Mouse (Mus musculus) kidney, adult 2 months (tissue): ENCODE measurements around the gene Jade1. TPM values are rescaled to one million over a fixed set of nuclear protein-coding genes. Genes with fewer than 3 reads are reported as not detected.

Source experiments
- DNase-seq: peaks from one replicate; pipeline ENCODE4 v3.0.0; 2021
- H3K27ac ChIP-seq: fragments of 200-500 bp; 2 replicates; pipeline ENCODE4 v1.5.1; 2012; ENCODE audit warnings: low read depth, low read length, control low read depth, inconsistent platforms; ENCODE audit not compliant: insufficient read depth
- H3K27me3 ChIP-seq: fragments of 200-500 bp; replicated peaks from 2 replicates; pipeline ENCODE4 v1.6.1; 2012; ENCODE audit warnings: mild to moderate bottlenecking, moderate library complexity, low read length, inconsistent platforms; ENCODE audit not compliant: control insufficient read depth, insufficient read depth
- H3K36me3 ChIP-seq: fragments of 200-500 bp; 2 replicates; pipeline ENCODE4 v1.6.1; 2012; ENCODE audit warnings: mild to moderate bottlenecking, moderate library complexity, low read length, inconsistent platforms; ENCODE audit not compliant: control insufficient read depth, insufficient read depth
- H3K4me1 ChIP-seq: fragments of 200-500 bp; 2 replicates; pipeline ENCODE4 v1.6.1; 2011; ENCODE audit warnings: low read length; ENCODE audit not compliant: control insufficient read depth, insufficient read depth
- H3K4me3 ChIP-seq: fragments of 200-500 bp; 2 replicates; pipeline ENCODE4 v1.5.1; 2011; ENCODE audit warnings: mild to moderate bottlenecking, low read depth, low read length, control low read depth; ENCODE audit not compliant: insufficient read depth
- CTCF ChIP-seq: fragments of 200-500 bp; conservative IDR thresholded peaks from 2 replicates; pipeline ENCODE4 v1.5.1; 2011; ENCODE audit warnings: low read depth, mild to moderate bottlenecking, control low read depth, low read length, moderate library complexity, mixed read lengths; ENCODE audit not compliant: insufficient read depth, insufficient read length
- POLR2A ChIP-seq: fragments of 200-500 bp; IDR thresholded peaks from one replicate; pipeline ENCODE4 v1.6.1; 2011; ENCODE audit warnings: low read depth, low read length, control low read depth
- WGBS: fragments of 180-500 bp; shearing (Covaris S2); methylation state at CpG from one replicate; pipeline ENCODE4 v1.1.7; 2018; 5-methylcytosine and 5-hydroxymethylcytosine counted together
- polyA plus RNA-seq: library from polyadenylated mRNA; depleted of rRNA; stranded (reverse); fragments of >200 nt; gene quantifications from 2 replicates; pipeline ENCODE4 v1.2.3, GENCODE M21; 2012

Jade1 gene
- polyA plus RNA-seq, 1 experiment = 29.9 TPM

DNA sequence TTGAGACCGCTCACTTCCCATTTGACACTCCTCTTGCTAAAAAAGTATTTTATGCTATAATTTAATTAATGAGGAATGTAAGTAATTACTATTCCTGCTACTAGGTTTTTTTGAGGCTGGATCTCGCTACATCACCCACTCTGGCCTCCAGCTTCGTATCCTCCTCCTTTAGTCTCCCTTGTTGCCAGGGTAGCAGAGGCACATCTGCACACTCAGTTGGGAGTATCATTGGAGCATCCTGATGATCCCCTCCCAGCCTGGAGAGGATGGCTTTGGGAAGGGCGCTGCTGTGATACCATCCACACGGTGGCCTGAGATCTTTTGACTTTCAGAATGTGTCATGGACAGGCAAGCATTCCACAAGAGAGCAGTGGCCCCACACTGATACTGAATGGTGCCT, 30.0 kb downstream of the Jade1 start:
- no peak overlapping the region for H3K27ac ChIP-seq
- H3K27me3 ChIP-seq = no peaks in the 10 kb centered on the region
- H3K4me1 ChIP-seq = peaks cover 67% of the 10 kb centered on the region
- H3K4me3 ChIP-seq = no peak overlapping the region
- TF ChIP-seq POLR2A (no peak), CTCF (no peak)
- WGBS = 81% methylated on average over 5 of the region's 5 CpGs
- no peak for DNase-seq
- H3K36me3 ChIP-seq = no peaks in the 10 kb centered on the region

- DNase-seq = no peak
- H3K4me1 ChIP-seq = peaks cover 63% of the 10 kb centered on the region
- H3K27me3 ChIP-seq = no peaks in the 10 kb centered on the region
- H3K36me3 ChIP-seq = no peaks in the 10 kb centered on the region
- no peak for TF ChIP-seq POLR2A
- H3K4me3 ChIP-seq = no peak overlapping the region
- 70% methylated on average over 6 of the region's 6 CpGs for WGBS
- H3K27ac ChIP-seq = no peak overlapping the region
Observed at GRCm38 (mm10) chr3:41586330-41586729, 30.8 kb downstream of the Jade1 start.

GRCm38 (mm10) chr3:41586917-41587316, 31.4 kb downstream of the Jade1 start:
- peak overlapping the region; percentile 36 for H3K27ac ChIP-seq

DNA sequence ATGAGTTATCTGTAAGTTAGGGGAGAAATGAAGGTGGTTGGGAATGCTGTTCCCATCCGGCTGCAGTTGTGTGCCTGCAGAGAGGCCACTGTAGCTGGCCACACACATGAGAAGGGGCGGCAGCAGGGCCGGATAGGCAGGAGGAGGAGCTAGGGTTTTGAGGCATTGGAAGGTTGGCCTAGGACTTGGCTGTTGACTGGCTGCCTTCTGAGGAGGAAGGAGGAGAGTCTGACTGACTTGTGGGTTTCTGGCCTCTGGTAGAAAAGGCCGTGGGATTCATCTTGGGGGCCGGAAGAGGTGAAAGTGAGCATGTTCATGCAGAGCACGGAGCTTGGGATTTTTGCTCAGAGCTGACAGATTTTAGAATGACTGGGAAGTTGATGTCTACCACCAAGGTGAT, 32.1 kb downstream of the Jade1 start:
- Histone ChIP-seq H3K4me1 (peaks cover 55% of the 10 kb centered on the region), H3K27ac (no peak overlapping the region), H3K4me3 (no peak overlapping the region), H3K36me3 (no peaks in the 10 kb centered on the region), H3K27me3 (no peaks in the 10 kb centered on the region)
- DNase-seq = peak; percentile 73
- no peak for TF ChIP-seq CTCF
- no peak for TF ChIP-seq POLR2A
- 40% methylated on average over 6 of the region's 6 CpGs for WGBS

More at GRCm38 (mm10) chr3:41586917-41587316, 31.4 kb downstream of the Jade1 start:
- peaks cover 58% of the 10 kb centered on the region for H3K4me1 ChIP-seq
- no peaks in the 10 kb centered on the region for H3K36me3 ChIP-seq
- no peak for TF ChIP-seq POLR2A
- TF ChIP-seq CTCF = no peak
- no peaks in the 10 kb centered on the region for H3K27me3 ChIP-seq
- no peak overlapping the region for H3K4me3 ChIP-seq
- DNase-seq = peak; percentile 62
- WGBS = 28% methylated on average over 7 of the region's 7 CpGs

DNA sequence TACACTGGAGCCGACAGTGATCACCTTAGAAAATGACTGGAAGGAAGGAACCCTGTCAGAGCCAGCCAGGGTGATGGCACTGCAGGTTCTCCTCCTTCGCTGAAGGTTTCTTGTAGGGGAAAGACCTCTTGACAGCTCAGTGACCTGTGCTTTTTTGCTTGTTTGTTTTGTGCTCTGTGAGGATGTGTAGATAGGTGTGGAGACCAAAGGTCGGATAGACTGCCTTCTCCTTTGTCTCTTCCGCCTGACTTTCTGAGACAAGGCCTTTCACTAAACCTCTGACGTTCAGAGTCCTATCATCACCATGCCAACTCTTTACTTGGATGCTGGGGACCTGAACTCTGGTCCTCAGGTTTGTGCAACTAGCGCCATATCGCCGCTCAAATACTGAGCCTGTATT, 33.0 kb downstream of the Jade1 start:
- Histone ChIP-seq H3K27ac (no peak overlapping the region), H3K27me3 (no peaks in the 10 kb centered on the region), H3K4me1 (peaks cover 48% of the 10 kb centered on the region), H3K36me3 (no peaks in the 10 kb centered on the region), H3K4me3 (no peak overlapping the region)
- TF ChIP-seq POLR2A = no peak
- TF ChIP-seq CTCF = no peak
- 54% methylated on average over 8 of the region's 8 CpGs for WGBS
- peak; percentile 60 for DNase-seq

DNA sequence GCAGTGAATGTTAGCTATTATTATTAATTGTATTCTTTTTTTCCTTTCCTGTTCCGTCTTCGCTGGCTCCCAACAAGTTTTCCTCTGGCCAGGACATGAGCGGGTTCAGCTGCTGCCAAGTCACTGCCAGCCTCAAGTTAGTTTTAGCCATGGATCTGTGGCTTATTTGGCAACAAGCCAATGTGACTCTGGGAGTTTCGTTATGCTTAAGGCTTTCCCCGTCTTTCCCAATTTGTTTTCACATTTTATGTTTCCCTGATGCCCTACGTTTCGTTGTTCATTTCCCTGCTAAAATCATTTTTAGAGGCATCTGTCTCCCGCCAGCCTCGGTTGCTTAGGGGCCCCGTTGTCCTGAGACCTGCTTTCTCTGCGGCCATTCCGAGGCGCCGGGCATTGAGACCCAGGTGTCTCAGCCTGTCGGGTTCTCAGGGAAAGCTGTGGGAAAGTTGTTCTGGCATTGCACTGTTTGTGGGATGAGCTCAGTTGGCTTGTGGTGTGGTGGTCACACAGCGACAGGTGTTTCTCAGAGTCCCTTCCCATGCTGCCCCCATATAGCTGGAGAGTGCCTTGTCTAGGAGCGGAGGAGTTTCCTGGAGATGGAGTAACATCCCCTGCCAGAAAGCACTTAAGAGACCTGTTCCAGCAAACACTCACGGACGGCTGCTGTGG, 33.8 kb downstream of the Jade1 start:
- WGBS = 65% methylated on average over 19 of the region's 19 CpGs
- TF ChIP-seq POLR2A (no peak), CTCF (no peak)

GRCm38 (mm10) chr3:41589988-41590387, 34.5 kb downstream of the Jade1 start:
- WGBS = 68% methylated on average over 4 of the region's 4 CpGs
- H3K27me3 ChIP-seq = no peaks in the 10 kb centered on the region
- no peak overlapping the region for H3K4me3 ChIP-seq
- no peaks in the 10 kb centered on the region; the same call in 1 of the 2 replicates for H3K36me3 ChIP-seq
- H3K27ac ChIP-seq = no peak overlapping the region
- H3K4me1 ChIP-seq = peaks cover 52% of the 10 kb centered on the region
- no peak for TF ChIP-seq POLR2A
- no peak for TF ChIP-seq CTCF
- no peak for DNase-seq

More for the DNA sequence above, 33.8 kb downstream of the Jade1 start:
- Histone ChIP-seq H3K4me3 (no peak overlapping the region), H3K27ac (no peak overlapping the region), H3K4me1 (peaks cover 48% of the 10 kb centered on the region), H3K36me3 (no peaks in the 10 kb centered on the region; the same call in 1 of the 2 replicates), H3K27me3 (no peaks in the 10 kb centered on the region)
- peak; percentile 55 for DNase-seq
